Mouse (Mus musculus) heart, adult 8-10 months (tissue): ENCODE results near the gene Ryr2. TPM values are rescaled to one million over a fixed set of nuclear protein-coding genes. Genes with fewer than 3 reads are reported as not detected.

Source experiments
- DNase-seq: peaks from one replicate; pipeline ENCODE4 v3.0.0; 2022; ENCODE audit warnings: low spot score
- total RNA-seq, 4 experiments: library from RNA; stranded (reverse); gene quantifications; 2 replicates each; pipeline ENCODE4 v1.2.4; 2022

Gene Ryr2
- total RNA-seq, 4 experiments from 2014 or later = 935 to 1,209 (median 1,093) TPM

DNA sequence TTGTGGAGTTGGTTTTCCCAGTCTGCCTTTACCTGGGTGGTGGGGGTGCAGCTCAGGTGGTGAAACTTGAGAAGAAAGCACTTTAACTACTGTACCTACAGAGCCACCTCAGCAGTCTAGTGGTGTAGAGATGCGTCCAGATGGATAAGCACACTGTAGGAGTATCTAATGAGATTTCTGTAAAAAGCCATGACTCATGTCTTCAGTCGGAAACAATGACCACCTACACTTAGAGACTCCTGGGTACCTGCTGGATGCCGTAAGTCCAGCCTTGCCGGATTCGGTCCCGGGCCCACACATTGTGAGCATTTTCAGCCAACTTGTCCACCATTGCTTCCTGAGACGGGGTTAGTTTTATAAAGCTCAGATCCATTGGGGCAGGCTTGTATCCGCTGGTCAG is 334.6 kb downstream of the Ryr2 start:
- no peak for DNase-seq

DNA sequence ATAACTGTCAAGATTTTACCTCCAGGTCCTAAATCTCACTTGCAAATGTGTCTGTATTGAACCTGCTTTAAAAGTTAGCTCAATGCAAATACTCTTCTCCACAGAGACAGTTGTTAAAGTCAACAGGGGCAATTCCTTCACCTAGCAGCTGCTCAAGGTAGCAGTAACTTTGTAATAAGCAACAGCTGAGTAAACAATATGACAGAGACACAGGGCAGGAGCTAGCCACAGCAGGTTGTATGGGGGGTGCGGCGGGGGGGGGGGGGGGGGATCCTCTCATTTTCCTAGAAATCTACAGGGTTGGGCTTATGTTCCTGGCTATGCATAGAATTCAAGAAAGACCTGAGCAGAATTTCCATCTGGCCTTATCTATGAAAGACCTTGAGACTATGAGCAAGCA is 339.8 kb downstream of the Ryr2 start:
- DNase-seq = no peak

DNA sequence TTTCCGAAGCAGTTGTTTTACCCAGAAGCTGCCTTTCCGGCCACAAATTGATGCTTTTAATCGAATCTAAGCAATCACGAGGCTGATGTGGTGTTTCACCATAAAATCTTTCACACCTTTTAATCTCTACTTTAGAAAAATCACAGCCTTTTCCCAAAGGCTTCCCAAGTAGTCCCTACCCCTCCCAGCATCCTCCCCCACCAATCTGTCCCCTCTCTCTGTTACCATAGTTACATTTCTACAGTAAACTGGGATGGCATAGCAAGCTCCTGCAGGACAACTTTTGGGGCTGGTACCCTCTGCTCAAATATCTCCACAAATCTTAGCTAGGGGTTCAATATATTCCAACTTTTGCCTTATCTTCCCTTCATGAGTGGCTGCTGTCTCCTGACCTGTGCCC is 342.8 kb downstream of the Ryr2 start:
- no peak for DNase-seq

DNA sequence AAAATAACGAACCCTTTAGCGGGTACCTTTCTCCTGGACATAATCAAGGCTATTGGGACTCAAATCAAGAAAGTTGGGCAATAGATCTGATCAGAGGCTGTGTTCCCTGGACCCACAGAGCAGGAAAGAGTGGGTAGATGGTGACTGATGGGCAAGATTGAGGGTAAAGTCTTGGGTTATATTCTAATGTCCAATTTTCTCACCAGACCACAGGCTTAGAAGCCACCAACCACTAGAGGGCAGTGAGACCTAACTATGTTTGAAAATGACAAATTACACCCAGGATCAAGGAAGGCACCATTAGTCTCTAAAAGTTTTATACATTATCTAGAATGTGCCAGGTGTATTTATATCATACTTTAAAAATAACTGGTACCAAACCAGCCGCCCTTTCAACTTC is 343.6 kb downstream of the Ryr2 start:
- DNase-seq = no peak

DNA sequence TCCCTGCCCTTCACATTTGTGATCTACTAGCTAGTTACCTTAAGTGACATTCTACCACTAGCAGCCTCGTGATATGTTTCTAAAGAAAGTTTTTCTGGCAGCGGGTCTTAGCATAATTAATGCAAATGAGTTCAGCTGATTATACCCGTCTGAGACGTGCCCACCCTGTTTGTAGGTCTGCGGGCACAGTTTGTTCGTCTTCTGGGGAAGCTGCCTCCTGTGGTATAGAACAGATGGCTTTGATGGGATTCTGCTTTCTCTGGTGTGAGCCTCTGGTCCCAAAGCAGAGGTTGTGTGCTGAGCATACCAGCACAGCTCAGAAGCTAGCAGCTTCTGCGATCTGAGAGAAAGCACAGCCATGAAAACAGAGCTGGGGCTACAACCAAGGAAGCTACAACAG is 348.9 kb downstream of the Ryr2 start:
- no peak for DNase-seq

DNA sequence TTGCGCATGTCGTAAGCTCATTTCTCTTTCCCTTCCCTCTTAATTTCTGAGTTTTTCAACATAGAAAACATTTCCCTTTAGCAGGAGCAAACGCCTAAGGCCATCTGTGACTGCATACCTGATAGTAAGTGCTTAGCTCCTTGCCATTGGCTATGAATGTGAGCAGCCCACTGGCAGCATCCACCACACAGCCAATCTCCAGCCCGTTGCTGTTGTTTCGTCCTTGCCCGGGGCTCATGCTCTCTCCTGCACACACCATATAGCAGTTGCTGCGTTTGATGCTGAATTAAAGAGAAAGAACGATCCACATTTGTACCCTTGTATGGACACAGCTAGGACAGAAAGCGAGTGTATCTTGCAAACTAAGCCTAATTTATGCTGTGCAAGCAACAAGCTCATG is 361.3 kb downstream of the Ryr2 start:
- no peak for DNase-seq

DNA sequence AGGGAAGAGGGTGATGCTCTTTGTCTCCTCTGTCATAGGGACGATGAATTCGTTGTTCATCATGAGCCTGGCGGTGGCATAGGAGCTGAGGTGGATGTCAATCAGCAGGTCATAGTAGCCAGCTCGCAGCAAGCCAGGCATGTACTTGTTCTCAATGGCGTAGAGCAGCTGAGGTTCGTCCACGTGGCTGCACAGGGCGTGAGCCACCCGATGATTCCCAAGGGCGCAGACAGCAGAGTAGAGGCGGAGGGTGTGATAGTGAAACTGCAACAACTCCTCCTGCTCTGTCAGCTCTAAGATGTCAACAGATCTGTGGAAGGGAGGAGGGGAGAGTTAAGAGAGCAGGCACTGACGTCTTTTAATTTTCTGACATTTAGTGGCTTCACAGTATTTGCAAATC is 368.5 kb downstream of the Ryr2 start:
- DNase-seq = peak; percentile 28

DNA sequence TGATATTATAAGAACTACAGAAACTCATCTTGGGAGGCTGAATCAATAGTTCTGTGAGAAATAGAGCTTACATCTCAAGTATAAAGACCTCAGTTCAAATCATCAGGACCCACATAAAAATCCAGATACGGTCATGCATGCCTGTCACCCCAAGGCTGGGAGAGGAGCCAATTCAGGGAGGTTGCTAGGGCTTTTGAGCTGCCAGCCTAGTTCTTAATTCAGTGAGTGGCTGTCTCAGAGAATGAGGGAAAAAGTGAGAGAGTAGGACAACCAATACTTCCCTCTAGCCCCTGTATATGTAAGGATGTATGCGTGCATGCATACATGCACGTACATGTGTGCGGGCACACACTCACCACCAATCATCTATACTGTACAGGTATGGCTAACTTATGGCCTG is 390.5 kb downstream of the Ryr2 start:
- DNase-seq = no peak

DNA sequence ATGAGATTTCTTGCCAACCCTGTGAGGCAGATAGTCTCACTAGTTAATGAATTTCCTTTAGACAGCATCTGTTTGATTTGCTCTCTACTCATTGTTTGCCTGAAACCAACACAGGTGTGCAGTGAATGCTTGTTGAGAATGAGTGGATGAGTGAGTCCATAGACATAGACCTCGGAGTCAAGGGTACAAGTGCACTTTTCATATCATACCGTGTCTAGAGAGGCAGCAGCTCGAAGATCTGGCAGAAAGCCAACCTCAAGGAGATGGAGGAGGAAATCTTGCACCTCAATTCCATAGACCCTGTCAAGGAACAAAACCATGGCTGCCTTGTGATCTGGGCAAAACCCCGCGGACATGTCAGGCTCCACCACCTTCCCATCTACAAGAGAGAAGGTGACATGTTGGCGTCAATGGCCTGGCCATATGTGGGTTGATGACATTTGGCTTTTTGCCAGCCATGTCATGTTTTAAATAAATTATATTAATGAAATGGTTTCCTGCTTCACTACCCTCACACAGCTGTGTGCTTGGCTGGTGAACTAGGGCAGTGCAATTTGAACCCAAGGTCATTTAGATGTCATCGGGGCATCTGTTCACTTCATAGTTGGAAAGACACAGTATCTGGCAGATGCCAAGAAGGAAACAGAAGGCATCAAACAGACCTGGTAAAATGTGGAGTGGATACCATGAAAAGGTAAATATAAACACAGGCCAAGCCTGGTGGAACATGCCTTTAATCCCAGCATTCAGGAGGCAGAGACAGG is 396.9 kb downstream of the Ryr2 start:
- no peak for DNase-seq

DNA sequence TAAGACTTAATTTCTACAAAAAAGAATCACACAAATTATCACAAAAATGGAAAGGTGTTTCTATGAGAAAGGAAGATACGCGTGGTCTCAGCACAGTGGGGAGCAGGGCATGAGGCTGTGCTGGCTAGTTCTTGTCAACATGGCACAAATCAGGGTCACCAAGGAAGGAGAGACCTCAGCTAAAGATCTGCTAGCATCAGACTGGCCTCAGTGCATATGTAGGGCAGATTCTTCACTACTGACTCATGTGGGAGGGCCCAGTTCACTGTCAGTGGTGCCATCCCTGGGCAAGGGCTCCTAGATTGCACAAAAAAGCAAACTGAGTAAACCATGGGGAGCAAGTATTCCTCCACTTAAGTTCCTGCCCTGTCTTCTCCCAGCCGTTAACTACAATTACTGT is 405.0 kb downstream of the Ryr2 start:
- no peak for DNase-seq

DNA sequence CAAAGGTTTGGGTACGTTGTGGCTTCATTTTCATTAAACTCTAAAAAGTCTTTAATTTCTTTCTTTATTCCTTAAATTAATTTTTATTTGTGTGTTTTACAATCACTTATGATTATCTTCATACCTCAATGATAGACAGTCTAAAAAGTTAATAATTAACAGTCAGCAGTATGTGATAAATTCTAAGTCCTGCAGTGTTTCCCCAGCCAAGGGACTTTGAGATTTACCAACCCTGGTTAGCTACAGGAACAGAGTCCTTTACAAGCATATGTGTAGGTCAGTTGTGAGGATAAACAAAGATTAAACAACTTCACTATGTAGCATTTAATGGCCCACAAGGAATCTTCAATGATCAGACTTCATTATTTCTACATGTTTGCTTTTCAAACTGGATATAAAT is 410.2 kb downstream of the Ryr2 start:
- DNase-seq = no peak

DNA sequence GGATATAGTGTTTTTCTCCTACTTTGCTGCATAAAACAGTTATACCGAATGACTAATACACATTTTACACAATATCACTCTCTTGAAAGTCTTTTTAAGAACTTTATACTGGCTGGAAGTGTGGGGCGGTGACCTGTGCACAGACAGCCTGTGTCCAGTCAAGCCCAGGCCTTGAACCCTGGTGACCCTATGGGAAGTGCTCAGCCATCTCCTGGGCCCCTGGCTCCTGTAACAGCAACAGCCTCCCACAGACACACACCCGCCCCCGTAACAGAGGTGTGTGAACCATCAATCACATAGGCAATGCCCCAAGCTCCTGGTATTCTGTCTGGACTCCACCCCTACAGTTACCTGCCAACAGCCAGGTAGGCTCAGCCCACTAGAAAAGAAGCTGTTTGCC is 424.9 kb downstream of the Ryr2 start:
- DNase-seq = no peak

DNA sequence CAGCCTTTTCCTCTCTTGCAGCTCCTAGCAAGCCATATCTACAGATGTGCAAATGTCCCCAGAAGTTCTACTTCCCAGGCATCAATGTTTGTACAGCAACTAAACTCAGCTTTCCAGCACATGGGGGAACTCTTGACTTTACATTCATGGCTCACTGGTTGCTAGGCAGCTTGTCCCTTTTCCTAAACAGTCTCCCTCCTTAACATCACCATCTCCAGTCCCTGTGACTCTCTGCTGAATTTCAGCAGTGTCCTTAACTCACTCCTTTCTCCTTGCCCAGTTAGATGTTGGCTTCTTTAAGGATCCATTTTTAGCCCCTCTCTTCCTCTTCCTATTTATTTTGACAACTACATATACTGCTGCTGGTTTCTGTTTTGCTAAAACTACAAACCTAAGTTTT is 443.9 kb downstream of the Ryr2 start:
- no peak for DNase-seq

DNA sequence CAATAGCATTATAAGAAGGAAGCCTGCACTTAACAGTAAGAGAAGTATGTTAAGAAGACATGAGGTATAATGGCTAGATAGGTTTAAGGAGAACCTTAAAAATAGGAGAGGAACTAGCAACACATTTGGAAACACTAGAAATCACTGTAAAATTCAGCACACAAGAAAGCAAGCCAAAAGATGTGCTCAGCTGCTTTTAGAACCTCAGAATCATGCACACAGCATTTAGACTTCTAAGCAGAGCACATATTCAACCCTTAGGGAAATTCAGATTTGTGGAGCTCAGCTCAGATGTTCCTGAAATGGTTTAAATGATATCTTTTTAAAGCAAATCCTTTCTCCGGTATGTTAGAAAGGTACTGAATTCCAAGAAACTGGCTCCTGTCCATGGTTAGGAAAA is 461.9 kb downstream of the Ryr2 start:
- DNase-seq = no peak

DNA sequence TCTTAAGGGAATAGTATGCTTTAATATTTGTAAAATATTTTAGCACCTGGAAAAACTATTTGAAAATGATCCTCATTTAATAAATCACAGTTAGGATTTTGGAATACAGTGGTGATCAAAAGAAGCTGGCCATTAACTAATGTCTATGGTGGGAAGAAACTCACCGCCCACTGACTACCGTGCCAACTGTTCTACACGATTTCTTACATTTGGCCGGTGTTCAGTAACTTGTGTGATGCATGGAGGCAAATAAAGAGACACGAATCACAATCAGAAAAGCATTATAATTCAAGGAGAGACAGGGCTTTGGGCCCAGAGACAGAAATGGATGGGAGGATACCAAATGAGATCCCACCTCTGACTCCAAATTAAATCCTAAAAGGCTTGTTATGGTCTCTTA is 470.4 kb downstream of the Ryr2 start:
- no peak for DNase-seq

DNA sequence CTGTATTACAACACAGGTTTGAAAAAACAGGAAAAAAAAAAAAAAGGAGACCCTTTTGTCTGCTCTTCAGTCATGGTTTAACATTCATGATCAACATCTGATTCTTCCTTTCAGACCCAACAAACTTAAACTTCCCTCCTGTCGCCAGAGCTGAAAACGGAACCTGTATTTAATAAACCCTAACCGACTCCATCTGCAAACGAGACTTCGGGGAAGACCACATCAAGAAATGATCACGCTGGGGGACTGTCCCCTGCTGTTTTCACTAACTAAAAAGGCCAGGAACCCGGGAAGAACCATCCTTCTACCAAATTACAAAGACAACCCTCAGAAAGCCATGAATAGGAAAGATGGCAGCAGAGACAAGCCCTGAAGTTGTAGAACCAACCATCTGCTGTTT is 482.2 kb downstream of the Ryr2 start:
- DNase-seq = no peak

DNA sequence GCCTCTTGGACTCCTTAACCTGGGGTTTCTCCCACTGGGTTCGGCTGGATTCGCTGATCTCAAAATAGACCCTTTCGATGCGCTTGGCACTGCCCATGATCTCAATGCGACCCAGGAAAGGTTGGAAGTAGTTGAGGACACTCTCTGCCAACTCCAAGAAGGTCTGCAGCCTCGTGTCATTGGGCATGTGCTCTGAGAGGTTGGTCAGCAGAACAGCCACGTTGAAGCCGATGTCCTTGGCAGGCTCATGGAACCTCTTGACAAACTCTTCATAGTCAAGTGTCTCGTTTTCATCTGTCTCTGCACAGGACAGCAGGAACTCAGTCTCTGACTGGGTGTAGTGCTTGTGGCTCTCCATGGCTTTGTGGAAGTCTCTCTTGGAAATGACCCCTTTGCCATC is 511.3 kb downstream of the Ryr2 start:
- DNase-seq = peak; percentile 20

DNA sequence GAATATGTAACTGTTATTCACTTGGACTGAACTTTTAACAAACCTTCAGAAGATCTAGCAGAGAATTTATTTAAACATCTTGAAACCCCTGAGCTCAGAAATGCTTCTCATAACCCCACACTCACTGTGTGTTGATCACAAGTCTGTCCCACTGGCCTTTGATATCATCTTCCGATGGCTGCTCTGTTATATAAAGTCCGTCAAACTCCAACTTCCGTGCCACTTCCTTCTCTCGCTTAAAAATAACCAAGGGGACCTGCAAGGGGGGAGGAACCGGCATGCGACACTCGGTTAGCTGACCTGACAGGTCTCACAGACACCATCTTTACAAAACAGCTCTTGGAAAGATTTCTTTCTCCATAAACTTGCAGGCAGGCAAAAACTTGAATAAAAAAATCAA is 521.5 kb downstream of the Ryr2 start:
- DNase-seq = no peak

DNA sequence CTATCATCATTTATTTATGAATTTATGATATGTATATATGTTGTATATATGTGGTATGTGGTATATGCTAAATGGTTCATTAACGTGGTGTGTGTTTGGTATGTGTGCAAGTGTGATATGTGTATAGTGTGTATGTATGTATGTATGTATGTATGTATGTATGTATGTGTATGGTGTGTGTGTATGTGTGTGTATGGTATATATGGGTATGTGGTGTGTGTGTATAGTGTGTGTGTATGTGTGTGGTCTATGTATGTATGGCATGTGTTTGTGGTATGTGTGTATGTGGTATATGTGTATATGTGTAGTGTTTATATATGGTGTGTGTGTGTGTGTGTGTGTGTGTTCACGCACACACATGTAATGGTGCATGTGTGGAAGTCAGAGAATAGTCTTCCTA is 534.2 kb downstream of the Ryr2 start:
- no peak for DNase-seq

DNA sequence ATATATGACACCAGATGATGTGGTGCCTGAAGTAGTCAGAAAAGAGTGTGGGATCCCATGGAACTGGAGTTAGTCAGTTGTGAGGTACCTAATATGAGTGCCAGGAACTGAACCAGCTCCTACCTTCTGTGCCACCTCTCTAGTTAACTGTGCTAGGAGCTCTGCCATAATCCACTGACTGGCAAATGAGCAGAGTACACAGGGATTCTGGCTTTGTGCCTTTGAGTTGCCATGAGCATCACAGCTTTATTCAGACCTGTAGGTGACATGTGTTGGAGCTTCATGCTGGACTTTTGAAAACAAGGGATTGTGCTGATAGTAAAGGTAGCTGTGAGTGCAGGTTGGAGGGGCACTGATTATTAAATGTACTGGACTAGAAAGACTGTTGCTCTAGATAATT is 539.4 kb downstream of the Ryr2 start:
- no peak for DNase-seq

DNA sequence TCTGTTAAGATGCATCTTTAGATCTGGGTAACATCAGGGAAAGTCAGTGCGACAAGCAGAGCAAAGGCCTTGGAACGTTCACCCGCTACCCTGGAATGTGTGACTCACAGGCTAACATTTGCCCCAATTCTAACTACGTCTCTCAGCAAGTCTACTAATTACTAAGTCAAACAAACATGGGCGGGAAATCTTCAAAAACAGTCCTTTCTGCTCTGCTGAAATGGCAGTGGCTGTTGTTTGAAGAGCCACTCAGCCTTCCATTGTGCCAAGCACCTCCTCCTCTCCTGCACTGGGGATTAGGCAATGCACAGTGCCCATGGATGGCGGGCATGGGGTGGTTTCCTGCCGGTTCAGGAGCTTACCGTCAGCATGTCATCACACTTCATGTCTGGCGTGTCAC is 540.3 kb downstream of the Ryr2 start:
- no peak for DNase-seq

DNA sequence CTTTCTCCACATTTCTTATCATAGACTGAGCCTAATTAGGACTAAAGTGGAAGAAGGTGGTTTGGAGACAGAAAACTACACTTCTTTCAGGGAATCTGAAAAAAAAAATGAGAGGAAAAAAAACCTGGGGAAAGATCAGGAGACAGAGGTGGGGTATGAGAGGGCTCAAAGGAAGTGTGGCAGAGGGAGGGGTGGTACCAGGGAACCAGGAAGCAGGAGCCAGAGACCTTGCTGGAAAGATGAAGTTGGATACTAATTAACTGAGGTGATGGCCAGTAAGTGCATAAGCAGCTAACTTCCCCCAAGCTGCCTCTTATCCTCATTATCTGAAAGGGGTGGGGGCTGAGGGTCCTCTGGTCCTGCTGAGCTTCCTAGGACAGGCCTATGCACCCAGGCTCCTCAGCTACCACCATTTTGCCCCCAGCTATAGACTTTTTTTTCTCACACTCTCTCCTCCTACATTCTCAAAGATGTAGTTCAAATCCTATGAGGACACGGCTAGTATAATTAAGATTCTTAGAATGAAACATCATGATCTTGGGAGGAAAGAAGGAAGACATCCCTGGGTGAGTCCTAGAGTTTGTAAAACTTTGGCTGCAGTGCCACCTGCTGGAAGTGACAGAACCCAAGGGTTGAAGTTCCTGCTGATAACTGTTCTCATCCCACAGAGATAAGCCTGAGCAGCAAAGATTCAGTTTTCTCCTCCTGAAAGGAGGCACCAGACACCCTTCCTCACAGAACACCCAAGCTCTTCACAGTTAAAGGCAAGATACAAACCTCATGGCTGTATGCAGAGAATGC is 543.3 kb downstream of the Ryr2 start:
- peak; percentile 33 for DNase-seq

DNA sequence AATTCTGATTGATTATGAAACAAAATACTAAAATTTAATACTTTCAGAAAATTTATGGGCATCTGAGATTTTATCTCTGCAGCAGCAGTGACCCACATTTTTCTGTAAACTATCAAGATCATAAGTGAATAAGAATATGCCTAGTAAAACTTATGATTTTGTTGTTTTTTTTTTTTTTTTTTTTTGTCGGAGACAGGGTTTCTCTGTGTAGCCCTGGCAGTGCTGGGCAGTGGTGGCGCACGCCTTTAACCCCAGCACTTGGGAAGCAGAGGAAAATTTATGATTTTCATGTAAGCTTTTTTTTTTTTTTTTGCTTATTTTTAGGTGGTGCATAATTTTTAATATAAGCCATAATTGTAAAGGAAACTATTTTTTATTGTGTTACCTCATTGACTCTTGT is 557.1 kb downstream of the Ryr2 start:
- no peak for DNase-seq
